Mouse (Mus musculus) cerebellum, adult (tissue): Measurements from ENCODE around the gene Ankmy1.

ENCODE experiments used
- ATAC-seq: cut with Nextera tagmentation; 2 replicates; pipeline ENCODE4 v1.9.2; 2017; ENCODE audit warnings: mild to moderate bottlenecking, moderate library complexity, mixed read lengths; ENCODE audit not compliant: insufficient number of reproducible peaks, low FRiP score, low TSS enrichment

The Ankmy1 gene

DNA sequence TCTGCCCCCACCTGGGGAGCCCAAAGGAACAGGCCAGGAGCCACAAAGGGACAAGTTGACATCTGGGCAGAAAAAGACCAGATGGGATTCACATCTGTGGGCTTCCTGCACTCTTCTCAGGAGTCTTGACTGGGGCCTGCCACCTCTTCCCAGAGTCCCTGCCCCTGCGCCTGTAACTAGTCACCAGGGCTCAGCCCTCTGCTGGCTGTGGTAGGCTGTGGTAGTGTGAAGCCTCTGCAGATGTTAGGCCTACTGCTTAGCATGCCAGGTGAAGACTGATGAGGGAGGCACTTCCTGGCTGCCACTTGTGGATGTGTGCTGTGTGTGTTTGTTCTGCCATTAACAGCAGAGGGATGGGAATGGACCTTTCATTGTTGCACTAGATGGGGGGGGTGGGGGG is 9.6 kb upstream of the Ankmy1 start:
- ATAC-seq: no peak

DNA sequence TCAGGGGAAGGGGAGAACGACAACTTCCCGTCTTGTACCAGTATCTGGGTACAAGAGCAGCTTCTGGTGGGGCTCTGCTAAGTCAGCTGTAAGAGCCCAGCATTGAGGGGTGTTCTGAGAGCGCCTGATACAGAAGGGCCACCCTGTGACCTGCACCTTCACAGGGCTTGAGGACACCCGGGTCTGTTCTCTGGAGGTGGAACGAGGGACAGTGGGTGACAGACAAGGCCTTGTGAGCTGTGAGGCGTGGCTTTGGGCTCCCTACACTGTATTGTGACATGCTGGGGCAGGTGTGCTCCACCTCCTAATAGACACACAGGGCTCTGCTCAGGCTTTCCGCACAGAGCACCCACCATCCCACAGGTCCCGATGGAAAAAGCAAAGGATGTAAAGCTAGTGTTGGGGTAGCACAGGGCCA is 9.0 kb upstream of the Ankmy1 start:
- no peak for ATAC-seq

DNA sequence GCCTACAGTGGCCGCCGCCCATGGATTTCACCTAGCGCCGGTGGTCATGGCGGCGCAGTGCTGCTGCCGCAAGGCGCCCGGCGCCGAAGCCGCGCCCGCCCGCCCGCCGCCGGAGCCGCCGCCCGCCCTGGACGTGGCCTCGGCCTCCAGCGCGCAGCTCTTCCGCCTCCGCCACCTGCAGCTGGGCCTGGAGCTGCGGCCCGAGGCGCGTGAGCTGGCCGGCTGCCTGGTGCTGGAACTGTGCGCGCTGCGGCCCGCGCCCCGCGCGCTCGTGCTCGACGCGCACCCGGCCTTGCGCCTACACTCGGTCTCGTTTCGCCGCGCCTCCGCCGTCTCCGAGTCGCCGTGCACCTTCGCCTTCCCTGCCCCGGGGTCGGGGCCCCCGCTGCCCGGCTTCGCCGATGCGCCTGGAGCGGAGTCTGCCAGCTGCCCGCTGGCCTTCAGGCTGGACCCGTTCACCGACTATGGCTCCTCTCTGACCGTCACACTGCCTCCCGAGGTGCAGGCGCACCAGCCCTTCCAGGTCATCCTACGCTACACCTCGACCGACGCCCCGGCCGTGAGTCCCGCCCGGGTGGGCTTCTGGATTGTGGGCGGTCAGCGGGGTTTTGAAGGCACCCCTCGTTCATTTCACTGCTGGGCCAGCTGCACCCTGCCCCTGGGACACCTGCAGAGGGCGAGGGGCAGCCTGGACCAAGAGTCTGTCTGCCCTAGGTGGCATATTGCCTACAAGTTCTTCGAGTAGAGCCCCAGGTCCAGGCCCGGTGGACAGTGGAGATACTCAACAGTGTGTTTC is 8.4 kb upstream of the Ankmy1 start:
- no peak; the same call in 1 of the 2 replicates for ATAC-seq

DNA sequence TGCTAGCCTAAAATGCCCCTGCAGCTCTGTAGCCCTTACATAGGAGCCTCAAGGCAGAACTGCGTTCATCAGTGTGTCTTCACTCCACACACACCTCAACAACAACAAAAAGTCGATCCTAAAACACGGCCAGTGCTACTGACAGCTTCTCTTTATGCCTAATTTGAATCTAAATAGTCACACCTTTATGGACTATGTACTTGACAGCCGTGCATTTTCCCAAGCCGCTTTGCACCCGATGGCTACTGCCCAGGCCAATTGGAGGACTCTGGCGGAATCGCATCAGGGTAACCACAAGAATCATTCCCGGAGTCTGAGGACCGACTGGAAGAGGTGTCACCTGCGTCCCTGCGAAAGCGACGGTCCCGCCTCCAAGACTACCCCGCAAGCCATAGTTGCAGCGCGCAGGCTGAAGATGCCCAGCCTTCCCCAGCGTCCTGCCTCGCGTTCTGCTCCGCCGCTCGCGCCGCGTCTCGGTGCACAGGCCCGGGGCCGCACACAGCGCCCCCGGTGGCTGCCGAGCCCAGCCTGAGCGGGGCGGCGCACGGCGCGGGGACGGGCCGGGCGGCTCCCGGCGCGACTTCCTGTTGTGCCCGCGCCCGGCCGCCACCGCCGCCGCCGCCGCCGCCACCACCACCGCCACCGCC is 7.7 kb upstream of the Ankmy1 start, which contains the start of gene Rnpepl1:
Gene Rnpepl1, plus strand, starts transcription at position 545 of the 647 bp plus-strand sequence.
- peak; percentile 54 for ATAC-seq

DNA sequence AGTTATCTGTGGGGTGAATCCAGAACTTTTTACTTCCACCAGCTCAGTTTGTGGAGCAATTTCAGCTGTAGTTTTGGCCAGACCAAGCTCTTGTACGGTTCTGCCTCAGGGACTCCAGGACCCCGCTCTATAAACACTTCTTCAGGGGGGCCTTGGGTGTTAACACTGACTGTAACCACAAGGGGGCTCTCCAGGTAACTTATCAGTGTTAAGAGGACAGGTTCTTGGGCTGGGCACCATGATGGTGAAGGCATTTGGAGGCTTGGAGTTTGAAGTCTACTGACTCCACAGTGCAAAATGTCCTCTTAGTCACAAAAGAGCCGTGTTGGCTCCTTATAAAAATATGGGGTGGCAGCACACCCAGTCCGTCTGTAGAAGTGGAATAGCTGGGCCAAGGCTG is 6.4 kb upstream of the Ankmy1 start:
- ATAC-seq: no peak

DNA sequence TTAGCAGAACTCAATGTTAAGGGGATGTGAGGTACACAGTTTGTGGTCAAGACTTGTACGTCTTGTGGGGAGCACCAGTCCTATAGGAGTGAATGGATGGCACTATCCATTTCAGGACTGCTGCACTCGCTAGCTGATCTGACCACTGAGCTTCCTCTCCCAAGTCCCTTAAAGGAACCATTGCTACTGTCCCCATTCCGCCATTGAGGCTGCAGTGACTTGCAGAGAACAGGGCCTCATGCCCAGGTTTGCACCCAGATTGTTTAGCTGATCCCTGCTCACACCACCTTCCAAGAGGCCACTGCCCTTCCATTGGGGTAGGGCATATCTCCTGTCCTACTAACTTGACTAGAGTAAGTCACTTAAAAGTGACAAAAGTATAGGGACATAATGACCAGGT is 6.0 kb upstream of the Ankmy1 start:
- no peak for ATAC-seq

DNA sequence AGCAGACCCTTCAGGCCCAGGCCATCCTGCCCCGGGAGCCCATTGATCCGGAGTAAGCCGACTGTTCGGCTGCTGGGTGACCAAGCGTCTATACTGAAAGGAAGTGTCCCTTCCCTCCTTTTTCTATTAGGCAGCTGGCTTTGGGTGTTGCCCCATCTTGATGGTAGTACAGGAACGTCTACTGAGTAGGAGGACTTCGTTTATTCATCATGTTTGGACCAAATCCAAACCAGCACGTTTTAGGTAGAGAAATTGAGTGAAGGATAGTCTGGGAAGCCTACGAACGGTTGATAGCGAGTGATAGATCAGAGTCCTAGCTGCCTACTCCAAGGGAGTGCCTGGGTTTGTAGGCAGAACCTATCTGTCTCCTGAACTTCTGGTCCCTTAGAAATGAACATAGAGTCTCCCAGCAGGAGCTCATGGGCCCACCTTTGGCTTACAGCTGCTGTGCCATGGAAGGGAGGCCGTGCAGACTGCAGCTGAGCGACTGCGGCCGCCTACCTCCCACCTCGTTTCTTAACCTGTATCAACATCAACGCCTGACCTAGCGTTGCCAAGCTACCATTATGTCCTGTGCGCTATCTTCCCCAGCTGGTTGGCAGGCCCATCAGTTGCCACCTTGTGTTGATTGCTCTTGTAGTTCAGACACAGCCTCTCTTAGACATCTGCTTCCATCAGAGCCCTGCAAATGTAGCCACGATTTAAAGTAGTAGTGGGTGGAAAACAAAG is 5.1 kb upstream of the Ankmy1 start:
- no peak for ATAC-seq

DNA sequence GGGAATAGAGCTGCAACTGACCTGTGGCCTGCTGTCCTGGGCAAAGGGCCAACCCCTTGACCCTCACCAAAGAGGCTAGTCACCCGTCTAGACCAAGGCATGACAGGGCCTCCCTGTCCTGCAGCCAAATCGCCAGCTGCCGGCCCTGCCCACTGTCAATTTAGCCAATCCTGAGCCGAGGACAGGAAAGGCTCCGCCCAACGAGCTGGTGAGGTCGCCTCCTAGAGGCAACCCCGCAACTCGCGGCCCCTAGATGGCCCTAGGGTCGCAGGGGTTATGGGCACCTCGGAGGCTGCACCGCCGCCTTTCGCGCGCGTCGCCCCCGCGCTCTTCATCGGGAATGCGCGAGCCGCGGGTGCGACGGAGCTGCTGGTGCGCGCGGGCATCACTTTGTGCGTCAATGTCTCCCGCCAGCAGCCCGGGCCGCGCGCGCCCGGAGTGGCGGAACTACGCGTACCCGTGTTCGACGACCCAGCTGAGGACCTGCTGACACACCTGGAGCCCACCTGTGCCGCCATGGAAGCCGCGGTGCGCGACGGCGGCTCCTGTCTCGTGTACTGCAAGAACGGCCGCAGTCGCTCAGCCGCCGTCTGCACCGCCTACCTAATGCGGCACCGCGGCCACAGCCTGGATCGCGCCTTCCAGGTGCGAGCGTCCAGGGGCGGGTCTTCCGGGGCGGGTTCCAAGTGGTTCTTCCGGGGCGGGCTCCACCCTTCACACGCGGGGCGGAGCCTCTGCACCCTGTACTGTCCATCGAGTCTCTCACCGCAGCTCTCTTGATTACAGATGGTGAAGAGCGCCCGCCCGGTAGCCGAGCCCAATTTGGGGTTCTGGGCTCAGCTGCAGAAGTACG is 4.3 kb upstream of the Ankmy1 start, which contains the start of gene Dusp28:
Gene Dusp28, plus strand, starts transcription at position 203 of the 853 bp plus-strand sequence.
- ATAC-seq: peak; percentile 69

DNA sequence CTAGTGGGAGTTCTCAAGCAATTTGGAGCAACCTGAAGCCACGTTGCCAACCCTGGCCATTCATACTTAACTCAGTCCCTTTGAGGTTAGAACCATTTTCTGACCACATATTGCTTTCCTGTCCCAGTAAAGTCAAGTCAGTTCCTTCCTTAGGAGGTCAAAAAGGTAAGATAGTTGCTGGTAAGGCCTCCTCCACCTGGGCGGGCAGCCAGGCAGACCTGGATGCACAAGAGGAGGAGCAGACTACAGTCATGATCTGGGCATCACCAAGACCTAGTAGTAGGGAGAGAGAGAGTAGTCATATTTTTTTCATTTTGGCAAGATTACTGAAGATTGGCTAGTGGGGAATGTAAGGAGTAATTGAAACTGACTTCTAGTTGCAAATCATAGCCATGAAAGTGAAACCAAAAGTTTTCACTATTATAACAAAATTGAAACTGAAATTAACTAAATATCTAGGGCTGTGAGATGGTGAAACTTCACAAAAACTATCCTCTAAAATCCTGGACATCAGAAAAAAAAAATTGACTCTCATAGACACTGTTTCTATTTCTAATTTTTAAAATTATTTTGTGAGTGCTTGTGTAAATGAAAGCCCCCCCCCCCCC is 3.1 kb upstream of the Ankmy1 start:
- no peak for ATAC-seq

DNA sequence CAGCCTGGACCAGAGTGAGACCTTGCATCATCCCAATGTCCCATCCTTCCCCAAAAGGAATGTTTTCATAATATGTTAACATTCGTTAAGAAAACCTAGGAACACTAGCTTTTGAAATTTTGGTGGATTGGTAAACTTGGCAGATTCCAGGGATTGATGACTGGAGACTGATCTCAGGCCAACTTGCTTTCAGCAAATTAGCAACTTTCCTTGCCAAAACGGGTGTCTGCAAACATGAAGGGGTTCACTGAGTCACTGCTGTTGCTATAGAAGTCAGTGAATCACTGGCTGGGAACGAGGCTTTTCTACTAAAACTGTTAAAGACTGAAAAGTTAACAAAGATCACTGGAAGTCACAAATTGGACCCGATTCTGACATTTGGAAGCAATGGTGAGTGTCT is 921 bp upstream of the Ankmy1 start:
- ATAC-seq: no peak

DNA sequence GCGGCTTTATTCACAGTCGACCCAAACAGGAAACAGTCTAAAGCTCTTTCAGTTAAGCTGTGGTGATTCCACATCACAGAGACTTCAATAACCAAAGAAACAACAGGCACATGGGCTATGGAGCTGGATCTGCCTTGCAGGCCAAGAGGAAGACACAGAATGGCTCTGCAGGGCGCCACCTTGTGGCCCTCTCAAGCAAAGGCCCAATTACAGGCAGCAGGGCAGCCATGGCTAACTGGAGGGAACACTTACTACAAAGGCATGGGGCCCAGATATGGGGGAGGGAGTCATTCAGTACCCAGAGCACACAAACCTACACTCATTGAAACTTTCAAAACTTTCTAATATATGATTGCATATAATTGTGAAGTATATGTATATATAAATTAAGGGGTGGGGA is 7.6 kb downstream of the Ankmy1 start:
- ATAC-seq: peak; percentile 79

DNA sequence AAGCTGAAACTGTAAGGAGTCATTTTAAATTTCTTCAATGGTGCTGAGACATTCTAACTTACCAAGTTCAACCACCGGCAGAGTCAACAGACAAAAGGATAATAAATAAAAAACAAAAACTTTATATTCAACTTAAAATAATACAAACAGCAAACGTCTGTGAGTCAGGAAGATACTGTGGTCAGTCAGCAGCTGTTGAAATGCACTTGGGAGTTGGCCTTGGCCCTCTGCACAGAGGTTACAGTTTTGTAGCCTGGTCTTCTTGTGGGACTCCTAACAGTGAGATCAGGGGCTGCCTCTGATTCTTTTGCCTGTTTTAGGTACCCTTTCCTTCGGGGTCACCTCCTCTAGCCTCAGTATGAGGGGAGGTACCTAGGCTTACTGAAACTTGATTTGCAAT is 8.8 kb downstream of the Ankmy1 start:
- ATAC-seq: no peak

DNA sequence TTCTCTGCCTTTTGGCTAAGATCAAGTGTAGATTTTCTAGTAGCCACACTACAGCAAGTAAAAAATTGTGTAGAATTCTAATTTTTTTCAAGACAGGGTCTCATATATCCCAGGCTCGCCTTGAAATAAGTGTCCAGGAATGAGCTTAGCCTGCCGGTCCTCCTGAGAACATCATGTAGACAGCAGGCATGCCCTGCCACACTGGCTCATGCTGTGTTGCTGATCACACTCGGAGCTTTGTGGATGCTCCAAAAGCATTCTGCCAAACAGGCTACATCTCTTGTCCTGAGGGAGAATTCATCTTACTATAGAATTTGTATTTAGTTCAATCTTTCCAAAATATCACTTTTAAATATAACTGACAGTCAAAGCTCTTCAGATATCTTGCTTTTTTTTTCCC is 9.9 kb downstream of the Ankmy1 start:
- no peak for ATAC-seq

DNA sequence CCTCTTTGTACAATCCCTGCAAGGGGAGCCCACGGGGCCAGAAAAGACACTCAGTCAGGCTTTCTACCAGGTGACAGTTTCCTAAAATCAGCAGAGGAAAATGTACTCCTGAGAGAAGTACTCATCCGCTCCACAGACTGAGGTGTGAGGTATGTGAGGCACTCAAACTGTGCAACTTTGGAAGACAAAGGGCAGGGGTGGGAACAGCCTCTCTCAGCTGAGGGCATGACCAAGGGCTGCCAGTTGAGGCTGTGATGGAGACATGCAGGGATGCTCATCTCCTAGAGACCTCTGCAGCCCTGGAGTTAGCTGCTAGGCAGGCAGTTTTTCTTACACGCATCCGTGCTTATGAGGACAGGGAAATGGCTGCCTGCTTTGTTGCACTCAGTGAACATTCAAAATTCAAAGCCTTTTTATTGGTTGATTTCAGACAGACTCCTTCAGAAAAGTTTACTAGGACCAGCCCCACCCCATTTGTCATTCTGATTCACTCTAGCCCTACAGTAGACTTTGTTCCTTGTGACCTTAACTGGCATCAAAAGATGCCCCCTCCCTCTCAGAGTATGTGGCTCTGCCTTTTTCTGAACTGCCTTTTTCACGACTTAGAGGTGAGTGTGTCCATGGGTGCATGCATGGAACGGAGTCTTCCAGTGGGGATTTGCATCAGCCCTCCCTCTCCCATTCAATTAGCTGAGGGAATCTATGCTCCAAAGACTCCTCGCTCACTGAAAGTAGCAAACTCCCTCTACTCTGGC is 13.6 kb downstream of the Ankmy1 start:
- ATAC-seq: no peak

DNA sequence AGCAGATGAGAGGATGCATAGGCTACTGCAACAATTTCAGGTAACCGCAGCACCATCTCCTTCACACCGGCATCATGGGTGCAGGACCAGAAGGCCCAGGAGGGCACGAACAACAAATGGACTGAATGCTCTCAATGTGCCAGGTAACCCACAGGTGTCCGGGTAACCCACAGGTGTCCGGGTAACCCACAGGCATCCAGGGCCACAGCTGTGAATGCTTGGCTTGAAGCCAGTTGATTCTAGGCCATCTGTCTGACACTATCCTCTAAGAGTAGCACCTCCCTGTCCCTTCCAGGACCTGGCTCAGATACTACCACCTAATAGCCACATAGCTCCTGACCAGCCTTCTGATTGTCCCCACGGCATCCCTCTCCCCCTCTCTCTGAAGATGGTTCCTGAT is 20.7 kb downstream of the Ankmy1 start:
- no peak for ATAC-seq

DNA sequence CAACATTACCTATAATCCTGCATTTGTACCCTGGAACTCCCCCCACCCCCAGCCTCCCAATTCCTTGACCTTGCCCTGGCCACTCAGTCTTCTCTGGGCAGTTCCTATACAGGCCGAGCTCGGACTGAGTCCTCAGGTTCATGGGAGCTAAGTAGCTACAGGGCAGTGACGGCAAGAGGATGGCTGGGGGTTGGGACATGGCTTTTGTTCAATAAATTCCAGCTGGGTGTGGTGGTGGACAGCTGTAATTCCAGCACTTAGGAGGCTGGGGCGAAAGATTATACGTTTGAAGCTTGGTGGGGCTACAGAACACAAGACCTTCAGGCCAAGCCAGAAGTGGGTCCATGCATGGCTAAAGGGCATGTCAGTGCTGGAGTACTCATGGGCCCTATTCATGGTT is 22.6 kb downstream of the Ankmy1 start:
- ATAC-seq: no peak

DNA sequence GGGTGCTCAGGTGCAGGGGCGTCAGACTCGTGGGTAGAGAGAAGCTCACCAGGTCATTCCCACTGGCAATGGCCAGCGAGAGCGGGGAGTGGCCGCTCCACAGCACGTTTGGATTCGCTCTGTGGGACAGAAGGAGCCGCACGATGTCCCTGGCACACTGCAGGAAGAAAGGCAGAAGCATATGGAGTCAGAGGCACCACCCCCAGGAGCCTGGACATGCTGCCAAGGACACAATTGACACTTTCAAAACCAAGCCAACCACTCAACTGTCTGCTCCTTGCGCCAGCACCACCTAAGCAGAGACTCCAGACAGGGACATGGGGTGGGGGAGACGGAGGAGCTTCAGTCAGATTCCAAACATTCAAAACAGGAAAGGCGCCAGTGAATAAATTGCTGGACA is 23.4 kb downstream of the Ankmy1 start:
- peak; percentile 84 for ATAC-seq

DNA sequence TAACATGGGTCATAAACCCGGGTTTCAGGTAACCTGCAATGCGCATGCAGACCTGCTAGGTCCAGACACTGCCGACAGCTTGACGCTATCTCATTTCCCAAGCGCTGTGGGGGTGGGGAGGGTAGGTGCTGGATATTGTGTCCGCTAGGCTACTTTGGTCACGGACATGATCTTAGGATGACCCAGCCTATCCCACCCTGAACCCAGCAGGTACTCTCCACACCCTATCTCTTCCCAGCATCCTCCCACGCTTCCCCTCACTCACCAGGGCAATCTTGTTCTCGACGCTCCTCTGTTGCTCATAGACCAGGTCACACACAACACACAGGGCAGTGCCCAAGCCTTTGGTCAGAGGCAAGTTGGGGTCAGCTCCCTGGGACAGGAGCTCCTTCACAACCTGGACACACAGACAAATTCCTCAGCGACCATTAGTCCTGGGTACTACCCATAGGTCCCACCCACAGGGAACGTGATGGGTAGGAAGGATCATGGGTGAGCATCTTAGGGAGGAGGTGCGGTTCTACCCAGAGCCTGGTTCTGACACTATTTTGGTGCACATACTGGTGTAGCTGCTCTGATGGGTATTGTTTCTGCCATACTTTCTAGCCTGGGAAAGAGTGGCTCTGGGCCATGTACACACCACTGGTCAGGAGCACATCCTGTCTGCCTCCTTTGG is 24.5 kb downstream of the Ankmy1 start:
- ATAC-seq: no peak
